Mouse (Mus musculus) neural tube, embryonic 12.5 days (tissue): ENCODE data around the gene Vezt. TPM values are rescaled to one million over a fixed set of nuclear protein-coding genes. Genes with fewer than 3 reads are reported as not detected.

Experiments
- ATAC-seq: fragments of 200-750 bp; cut with Nextera tagmentation; 2 replicates; pipeline ENCODE4 v1.8.0; 2017; ENCODE audit warnings: low read depth, mild to moderate bottlenecking, moderate TSS enrichment, moderate library complexity; ENCODE audit not compliant: low FRiP score
- H3K27ac ChIP-seq: fragments of 300-500 bp; sonication (generic); 2 replicates; pipeline ENCODE4 v1.5.1; 2016
- H3K27me3 ChIP-seq: fragments of 300-500 bp; sonication (generic); replicated peaks from 2 replicates; pipeline ENCODE4 v1.6.1; 2016; ENCODE audit warnings: mild to moderate bottlenecking
- H3K36me3 ChIP-seq: fragments of 300-500 bp; sonication (generic); 2 replicates; pipeline ENCODE4 v1.6.1; 2016; ENCODE audit warnings: mild to moderate bottlenecking
- H3K4me1 ChIP-seq: fragments of 300-500 bp; sonication (generic); 2 replicates; pipeline ENCODE4 v1.6.1; 2016
- H3K4me2 ChIP-seq: fragments of 300-500 bp; sonication (generic); replicated peaks from 2 replicates; pipeline ENCODE4 v1.6.1; 2016; ENCODE audit warnings: mild to moderate bottlenecking
- H3K4me3 ChIP-seq: fragments of 300-500 bp; sonication (generic); 2 replicates; pipeline ENCODE4 v1.5.1; 2016
- H3K9ac ChIP-seq: fragments of 300-500 bp; sonication (generic); 2 replicates; pipeline ENCODE4 v1.6.1; 2016; ENCODE audit warnings: mild to moderate bottlenecking
- H3K9me3 ChIP-seq: fragments of 300-500 bp; sonication (generic); 2 replicates; pipeline ENCODE4 v1.6.1; 2016; ENCODE audit warnings: mild to moderate bottlenecking
- WGBS: fragments of 180-500 bp; shearing (Covaris S2); methylation state at CpG from one replicate; pipeline ENCODE4 v1.1.7; 2016; 5-methylcytosine and 5-hydroxymethylcytosine counted together
- microRNA counts: library from miRNA; unstranded; fragments of <30 nt; microRNA quantifications from one replicate; lab custom pipeline; 2017
- microRNA-seq: library from miRNA; unstranded; fragments of <30 nt; microRNA quantifications from one replicate; pipeline ENCODE4, GENCODE M21; 2017
- polyA plus RNA-seq: library from polyadenylated mRNA; unstranded; fragments of >200 nt; fragmentation: Nextera tagmentation; extraction: Ambion mirVana; gene quantifications from 2 replicates; pipeline ENCODE4 v1.2.1, GENCODE M21; 2016

Gene Vezt
- polyA plus RNA-seq, 1 experiment from 2014 or later: 56.2 TPM

GRCm38 (mm10) chr10:93899303-93899702 is 136.3 kb downstream of the Vezt start:
- WGBS: 52% methylated on average over 2 of the region's 2 CpGs
- Histone ChIP-seq H3K4me2 (no peak overlapping the region), H3K27ac (no peak overlapping the region), H3K9ac (no peak overlapping the region), H3K27me3 (no peaks in the 10 kb centered on the region), H3K4me3 (no peak overlapping the region), H3K4me1 (no peaks in the 10 kb centered on the region), H3K9me3 (no peaks in the 10 kb centered on the region), H3K36me3 (no peaks in the 10 kb centered on the region)
- no peak for ATAC-seq

GRCm38 (mm10) chr10:93897043-93897646 is 138.5 kb downstream of the Vezt start, which contains the start of gene Metap2:
TSS of gene Metap2 (minus strand) at chr10:93897093.
- no peaks in the 10 kb centered on the region for H3K27me3 ChIP-seq
- no peaks in the 10 kb centered on the region for H3K9me3 ChIP-seq
- no peaks in the 10 kb centered on the region for H3K4me1 ChIP-seq
- H3K9ac ChIP-seq: no peak within 1 kb of the TSS
- H3K27ac ChIP-seq: no peak within 1 kb of the TSS
- no peak within 1 kb of the TSS for H3K4me3 ChIP-seq
- 69% methylated on average over 7 of the region's 7 CpGs for WGBS
- ATAC-seq: no peak
- H3K4me2 ChIP-seq: no peak within 1 kb of the TSS
- no peaks in the 10 kb centered on the region for H3K36me3 ChIP-seq

GRCm38 (mm10) chr10:93892551-93892950 is 143.1 kb downstream of the Vezt start:
- Histone ChIP-seq H3K9ac (no peak overlapping the region), H3K4me2 (no peak overlapping the region), H3K27ac (no peak overlapping the region), H3K4me3 (no peak overlapping the region), H3K4me1 (peaks cover 6% of the 10 kb centered on the region), H3K27me3 (no peaks in the 10 kb centered on the region), H3K9me3 (no peaks in the 10 kb centered on the region), H3K36me3 (no peaks in the 10 kb centered on the region)
- 90% methylated on average over 4 of the region's 4 CpGs for WGBS
- no peak for ATAC-seq

GRCm38 (mm10) chr10:93891031-93891430 is 144.6 kb downstream of the Vezt start:
- no peak overlapping the region for H3K9ac ChIP-seq
- H3K27me3 ChIP-seq: no peaks in the 10 kb centered on the region
- no peaks in the 10 kb centered on the region for H3K9me3 ChIP-seq
- H3K4me1 ChIP-seq: peaks cover 6% of the 10 kb centered on the region
- 98% methylated on average over 1 of the region's 1 CpGs for WGBS
- peaks cover 9% of the 10 kb centered on the region for H3K36me3 ChIP-seq
- no peak for ATAC-seq
- no peak overlapping the region for H3K27ac ChIP-seq
- H3K4me3 ChIP-seq: no peak overlapping the region
- no peak overlapping the region for H3K4me2 ChIP-seq

GRCm38 (mm10) chr10:93890565-93890964 is 145.1 kb downstream of the Vezt start:
- WGBS: 75% methylated on average over 4 of the region's 4 CpGs
- peak overlapping the region; percentile 90 for H3K4me2 ChIP-seq

GRCm38 (mm10) chr10:93889976-93890375 is 145.6 kb downstream of the Vezt start:
- H3K27me3 ChIP-seq: no peaks in the 10 kb centered on the region
- H3K27ac ChIP-seq: no peak overlapping the region
- peaks cover 6% of the 10 kb centered on the region for H3K4me1 ChIP-seq
- ATAC-seq: no peak
- WGBS: under 1% methylated on average over 22 of the region's 22 CpGs
- peak overlapping the region; percentile 90 for H3K9ac ChIP-seq
- peaks cover 18% of the 10 kb centered on the region for H3K36me3 ChIP-seq
- no peaks in the 10 kb centered on the region for H3K9me3 ChIP-seq
- H3K4me2 ChIP-seq: peak overlapping the region; percentile 90
- H3K4me3 ChIP-seq: peak overlapping the region; percentile 94

More at GRCm38 (mm10) chr10:93890565-93890964, 145.1 kb downstream of the Vezt start:
- no peaks in the 10 kb centered on the region for H3K9me3 ChIP-seq
- H3K27ac ChIP-seq: no peak overlapping the region
- H3K4me1 ChIP-seq: peaks cover 6% of the 10 kb centered on the region
- 0 out of 2 replicates have a peak overlapping the region, but pooled peaks have one; percentile 94 for H3K4me3 ChIP-seq
- H3K27me3 ChIP-seq: no peaks in the 10 kb centered on the region
- peaks cover 14% of the 10 kb centered on the region for H3K36me3 ChIP-seq
- no peak for ATAC-seq
- peak overlapping the region; percentile 90; the same call in 1 of the 2 replicates for H3K9ac ChIP-seq

GRCm38 (mm10) chr10:93889579-93889950 is 146.1 kb downstream of the Vezt start:
- ATAC-seq: peak; percentile 99

More at GRCm38 (mm10) chr10:93889579-93889950, 146.1 kb downstream of the Vezt start:
- peak overlapping the region; percentile 90 for H3K4me2 ChIP-seq
- peak overlapping the region; percentile 90 for H3K9ac ChIP-seq
- no peaks in the 10 kb centered on the region for H3K27me3 ChIP-seq
- peak overlapping the region; percentile 74 for H3K27ac ChIP-seq
- peaks cover 23% of the 10 kb centered on the region for H3K36me3 ChIP-seq
- peaks cover 6% of the 10 kb centered on the region for H3K4me1 ChIP-seq
- 0% methylated on average over 30 of the region's 30 CpGs for WGBS
- H3K9me3 ChIP-seq: no peaks in the 10 kb centered on the region
- H3K4me3 ChIP-seq: peak overlapping the region; percentile 94

MicroRNAs encoded within 50 kb of the gene (microRNA counts, 519-probe panel; counts per million panel counts)
- microRNA mmu-miR-331-3p (lab: Ali Mortazavi, UCI): 5,428 counts per million, percentile 87 among the panel's probes with 10 or more counts
- 342 counts per million, percentile 67 among the panel's probes with 10 or more counts for microRNA mmu-miR-331-5p (lab: Ali Mortazavi, UCI)

Small RNA genes within 50 kb of the gene (microRNA-seq; reads per million reads assigned to microRNA genes)
- 102 reads per million, percentile 52 among the genes with 10 or more reads in this experiment for gene Mir331

Other genes starting within 250 kb of the Vezt start
- gene Usp44, start 204.3 kb downstream of the Vezt start, polyA plus RNA-seq: 3.4 and 3.9 TPM in 2 replicates
- gene Metap2, start 138.7 kb downstream of the Vezt start, polyA plus RNA-seq: 191 and 201 TPM in 2 replicates
- 4.0 and 4.1 TPM in 2 replicates for gene Fgd6, start 184 bp upstream of the Vezt start, polyA plus RNA-seq
- gene Nr2c1, start 112.2 kb upstream of the Vezt start, polyA plus RNA-seq: 12.2 and 12.5 TPM in 2 replicates
- 431 and 444 TPM in 2 replicates for gene Ndufa12, start 162.9 kb upstream of the Vezt start, polyA plus RNA-seq